Mouse (Mus musculus) MEL (cell line): ENCODE results near the gene Dop1a. TPM values are rescaled to one million over a fixed set of nuclear protein-coding genes. Genes with fewer than 3 reads are reported as not detected.

ENCODE experiments used
- DNase-seq: peaks from one replicate; pipeline ENCODE4 v3.0.0; 2011; ENCODE audit warnings: low read depth, low spot score
- H3K27ac ChIP-seq: 2 replicates; pipeline ENCODE4 v1.5.1; 2012; ENCODE audit warnings: low read depth, mild to moderate bottlenecking, control low read depth, low read length, moderate library complexity; ENCODE audit not compliant: control insufficient read depth
- H3K27me3 ChIP-seq, 2 experiments: fragments of 150-350 bp in 1 of 2; sonication (generic) in 1 of 2; 2 replicates each; pipeline ENCODE4 v1.6.1; 2012; ENCODE audit warnings: low read length in 2 of 2, mild to moderate bottlenecking in 2 of 2, improper control_type of control experiment in 1 of 2, moderate library complexity in 1 of 2; ENCODE audit not compliant: insufficient read depth in 2 of 2, control insufficient read depth in 1 of 2
- H3K36me3 ChIP-seq, 2 experiments: 2 replicates each; pipeline ENCODE4 v1.6.1; 2012 to 2014; ENCODE audit warnings: low read length in 2 of 2, improper control_type of control experiment in 1 of 2, inconsistent platforms in 1 of 2, mild to moderate bottlenecking in 1 of 2; ENCODE audit not compliant: insufficient read depth in 2 of 2, control insufficient read depth in 1 of 2
- H3K4me1 ChIP-seq, 2 experiments: fragments of 150-350 bp in 1 of 2; sonication (generic) in 1 of 2; 2 replicates each; pipeline ENCODE4 v1.6.1; 2012; ENCODE audit warnings: low read length in 2 of 2, improper control_type of control experiment in 1 of 2, mild to moderate bottlenecking in 1 of 2; ENCODE audit not compliant: insufficient read depth in 2 of 2, control insufficient read depth in 1 of 2
- H3K4me3 ChIP-seq, 2 experiments: fragments of 150-350 bp in 1 of 2; sonication (generic) in 1 of 2; 2 replicates each; pipeline ENCODE4 v1.5.1; 2012; ENCODE audit warnings: low read depth in 2 of 2, low read length in 2 of 2, mild to moderate bottlenecking in 2 of 2, moderate library complexity in 2 of 2, control low read depth in 1 of 2, improper control_type of control experiment in 1 of 2; ENCODE audit not compliant: control insufficient read depth in 1 of 2, insufficient read depth in 1 of 2
- H3K79me2 ChIP-seq: 2 replicates; pipeline ENCODE4 v1.6.1; 2012; ENCODE audit warnings: mild to moderate bottlenecking, low read length, moderate library complexity; ENCODE audit not compliant: control insufficient read depth, poor library complexity, insufficient read depth
- H3K9ac ChIP-seq: 2 replicates; pipeline ENCODE4 v1.6.1; 2012; ENCODE audit warnings: low read depth, mild to moderate bottlenecking, control low read depth, low read length, moderate library complexity; ENCODE audit not compliant: control insufficient read depth, poor library complexity, severe bottlenecking
- H3K9me3 ChIP-seq: fragments of 150-350 bp; sonication (generic); replicated peaks from 2 replicates; pipeline ENCODE4 v1.6.1; 2012; ENCODE audit warnings: mild to moderate bottlenecking, low read length, improper control_type of control experiment, moderate library complexity; ENCODE audit not compliant: insufficient read depth
- CTCF ChIP-seq, 3 experiments: IDR thresholded peaks in 2 of 3; conservative IDR thresholded peaks in 1 of 3; 2 replicates each; pipeline ENCODE4 v1.5.1; 2011 to 2012; ENCODE audit warnings: low read length in 3 of 3, low read depth in 2 of 3, mild to moderate bottlenecking in 2 of 3, improper control_type of control experiment in 1 of 3, inconsistent platforms in 1 of 3, mixed read lengths in 1 of 3, moderate library complexity in 1 of 3; ENCODE audit not compliant: control insufficient read depth in 1 of 3, insufficient read depth in 1 of 3, poor library complexity in 1 of 3, severe bottlenecking in 1 of 3
- ELF1 ChIP-seq: IDR thresholded peaks from 2 replicates; pipeline ENCODE4 v1.6.1; 2014; ENCODE audit warnings: low read depth, mild to moderate bottlenecking, inconsistent platforms, low read length, improper control_type of control experiment, moderate library complexity
- EP300 ChIP-seq, 2 experiments: IDR thresholded peaks; 2 replicates each; pipeline ENCODE4 v1.6.1; 2011; ENCODE audit warnings: improper control_type of control experiment in 2 of 2, low read length in 2 of 2, low read depth in 1 of 2, mild to moderate bottlenecking in 1 of 2
- ETS1 ChIP-seq: IDR thresholded peaks from 2 replicates; pipeline ENCODE4 v1.6.1; 2012; ENCODE audit warnings: low read depth, mild to moderate bottlenecking, inconsistent platforms, low read length, improper control_type of control experiment, moderate library complexity
- GATA1 ChIP-seq: IDR thresholded peaks from 2 replicates; pipeline ENCODE4 v1.6.1; 2011; ENCODE audit warnings: low read depth, low read length, improper control_type of control experiment
- KAT2A ChIP-seq: conservative IDR thresholded peaks from 2 replicates; pipeline ENCODE4 v1.6.1; 2012; ENCODE audit warnings: low read depth, low read length, improper control_type of control experiment, inconsistent platforms
- MAFK ChIP-seq: IDR thresholded peaks from 2 replicates; pipeline ENCODE4 v1.6.1; 2011; ENCODE audit warnings: low read depth, mild to moderate bottlenecking, low read length, improper control_type of control experiment, borderline replicate concordance
- MAX ChIP-seq: IDR thresholded peaks from 2 replicates; pipeline ENCODE4 v1.6.1; 2011; ENCODE audit warnings: low read length, improper control_type of control experiment
- MAZ ChIP-seq: IDR thresholded peaks from 2 replicates; pipeline ENCODE4 v1.6.1; 2012; ENCODE audit warnings: low read depth, mild to moderate bottlenecking, inconsistent platforms, low read length, improper control_type of control experiment
- MXI1 ChIP-seq: IDR thresholded peaks from 2 replicates; pipeline ENCODE4 v1.6.1; 2011; ENCODE audit warnings: mild to moderate bottlenecking, low read depth, low read length, improper control_type of control experiment
- MYB ChIP-seq: IDR thresholded peaks from 2 replicates; pipeline ENCODE4 v1.6.1; 2011; ENCODE audit warnings: mild to moderate bottlenecking, low read depth, low read length, improper control_type of control experiment
- NELFE ChIP-seq: IDR thresholded peaks from 2 replicates; pipeline ENCODE4 v1.6.1; 2011; ENCODE audit warnings: low read depth, low read length, improper control_type of control experiment
- NRF1 ChIP-seq: IDR thresholded peaks from 2 replicates; pipeline ENCODE4 v1.6.1; 2014; ENCODE audit warnings: low read depth, mild to moderate bottlenecking, inconsistent platforms, low read length, improper control_type of control experiment, moderate library complexity; ENCODE audit not compliant: poor library complexity, insufficient read depth, severe bottlenecking
- POLR2A ChIP-seq, 2 experiments: IDR thresholded peaks; 2 replicates each; pipeline ENCODE4 v1.6.1; 2011 to 2012; ENCODE audit warnings: low read length in 2 of 2, mild to moderate bottlenecking in 2 of 2, control low read depth in 1 of 2, improper control_type of control experiment in 1 of 2, low read depth in 1 of 2, moderate library complexity in 1 of 2; ENCODE audit not compliant: control insufficient read depth in 1 of 2, insufficient read depth in 1 of 2, poor library complexity in 1 of 2
- POLR2AphosphoS2 ChIP-seq: IDR thresholded peaks from 2 replicates; pipeline ENCODE4 v1.6.1; 2011; ENCODE audit warnings: low read length, improper control_type of control experiment
- POLR2AphosphoS5 ChIP-seq: IDR thresholded peaks from 2 replicates; pipeline ENCODE4 v1.6.1; 2012; ENCODE audit warnings: low read depth, borderline replicate concordance, mild to moderate bottlenecking, inconsistent platforms, low read length, moderate library complexity, mixed read lengths
- RCOR1 ChIP-seq: IDR thresholded peaks from 2 replicates; pipeline ENCODE4 v1.6.1; 2012; ENCODE audit warnings: low read depth, mild to moderate bottlenecking, inconsistent platforms, low read length, improper control_type of control experiment
- SIN3A ChIP-seq: IDR thresholded peaks from 2 replicates; pipeline ENCODE4 v1.6.1; 2012; ENCODE audit warnings: low read length, improper control_type of control experiment, inconsistent platforms
- TAL1 ChIP-seq: IDR thresholded peaks from 2 replicates; pipeline ENCODE4 v1.6.1; 2012; ENCODE audit warnings: mild to moderate bottlenecking, inconsistent platforms, low read length, moderate library complexity, mixed read lengths
- TCF12 ChIP-seq: IDR thresholded peaks from 2 replicates; pipeline ENCODE4 v1.6.1; 2014; ENCODE audit warnings: low read depth, mild to moderate bottlenecking, inconsistent platforms, low read length, improper control_type of control experiment, moderate library complexity
- UBTF ChIP-seq: IDR thresholded peaks from 2 replicates; pipeline ENCODE4 v1.6.1; 2012; ENCODE audit warnings: low read depth, mild to moderate bottlenecking, inconsistent platforms, low read length, improper control_type of control experiment, moderate library complexity, borderline replicate concordance; ENCODE audit not compliant: insufficient read depth
- USF1 ChIP-seq: IDR thresholded peaks from 2 replicates; pipeline ENCODE4 v1.6.1; 2014; ENCODE audit warnings: low read depth, mild to moderate bottlenecking, inconsistent platforms, low read length, improper control_type of control experiment, moderate library complexity
- USF2 ChIP-seq, 2 experiments: IDR thresholded peaks; 2 replicates each; pipeline ENCODE4 v1.6.1; 2011 to 2012; ENCODE audit warnings: improper control_type of control experiment in 2 of 2, low read length in 2 of 2, borderline replicate concordance in 1 of 2, inconsistent platforms in 1 of 2, low read depth in 1 of 2, mild to moderate bottlenecking in 1 of 2; ENCODE audit not compliant: insufficient read depth in 1 of 2
- ZC3H11A ChIP-seq: IDR thresholded peaks from 2 replicates; pipeline ENCODE4 v1.6.1; 2012; ENCODE audit warnings: low read depth, mild to moderate bottlenecking, inconsistent platforms, low read length, improper control_type of control experiment
- ZKSCAN1 ChIP-seq: IDR thresholded peaks from 2 replicates; pipeline ENCODE4 v1.6.1; 2012; ENCODE audit warnings: low read depth, mild to moderate bottlenecking, inconsistent platforms, low read length, improper control_type of control experiment, moderate library complexity
- ZMIZ1 ChIP-seq: IDR thresholded peaks from 2 replicates; pipeline ENCODE4 v1.6.1; 2012; ENCODE audit warnings: low read depth, mild to moderate bottlenecking, inconsistent platforms, low read length, improper control_type of control experiment, moderate library complexity
- polyA plus RNA-seq, 2 experiments: library from polyadenylated mRNA; stranded (reverse) in 1 of 2; unstranded in 1 of 2; fragments of >175 nt in 1 of 2; fragments of >200 nt in 1 of 2; gene quantifications; 2 replicates each; pipeline versions ENCODE4 v1.2.1 to v1.2.4; 2012; ENCODE audit warnings: low replicate concordance in 2 of 2, low read depth in 1 of 2; ENCODE audit not compliant: insufficient read length in 2 of 2, insufficient read depth in 1 of 2, missing spikeins in 1 of 2
- total RNA-seq: library from RNA; depleted of rRNA; stranded (reverse); fragments of 300-350 nt; gene quantifications from 2 replicates; pipeline ENCODE4 v1.2.3, GENCODE M21; 2012

Dop1a gene
- total and polyA plus RNA-seq, 3 experiments, result 15.0 to 16.8 TPM; not detected in 1

DNA sequence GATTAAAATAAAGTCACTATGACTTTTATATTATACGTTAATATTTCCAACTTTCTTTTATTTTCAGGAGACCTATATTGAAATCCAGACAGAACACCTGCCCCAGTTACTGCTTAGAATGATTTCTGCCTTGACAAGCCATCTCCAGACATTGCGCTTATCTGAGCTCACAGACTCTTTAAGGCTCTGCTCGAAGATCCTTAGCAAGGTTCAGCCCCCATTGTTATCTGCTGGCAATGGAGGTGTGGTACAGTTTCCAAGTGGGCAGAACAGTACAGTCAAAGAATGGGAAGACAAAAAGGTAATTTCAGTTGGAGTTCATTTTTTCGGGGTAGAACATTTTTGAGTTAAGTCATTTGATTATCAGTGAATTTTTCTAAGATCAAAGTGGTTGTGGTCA is 40.5 kb downstream of the Dop1a start:
- no peaks in the 10 kb centered on the region for H3K9me3 ChIP-seq
- DNase-seq, result peak; percentile 57
- peaks cover 11 to 23% of the 10 kb centered on the region in 2 experiments for H3K4me1 ChIP-seq
- H3K27me3 ChIP-seq, result no peaks in the 10 kb centered on the region
- H3K27ac ChIP-seq, result no peak overlapping the region
- TF ChIP-seq TAL1, result peak; percentile 37; the same call in 1 of the 2 replicates
- peak; percentile 91 for TF ChIP-seq TCF12
- TF ChIP-seq RCOR1, result peak; percentile 58; the same call in 1 of the 2 replicates
- TF ChIP-seq ETS1, result peak; percentile 68
- peak; percentile 86 for TF ChIP-seq GATA1
- no peak for TF ChIP-seq ELF1
- TF ChIP-seq MAX, result no peak
- TF ChIP-seq SIN3A, result peak; percentile 53; the same call in 1 of the 2 replicates
- peak; percentile 82 to 83 for TF ChIP-seq EP300 (IDR thresholded peaks at IDR 0.05; ENCODE audit: low read depth in 1 of 2, low read length in 2 of 2)
- H3K36me3 ChIP-seq, result peaks cover 0 to 35% of the 10 kb centered on the region in 2 experiments; a peak in 3 of 4 replicates
- no peaks in the 10 kb centered on the region for H3K79me2 ChIP-seq
- no peak overlapping the region for H3K9ac ChIP-seq
- no peak overlapping the region for H3K4me3 ChIP-seq

DNA sequence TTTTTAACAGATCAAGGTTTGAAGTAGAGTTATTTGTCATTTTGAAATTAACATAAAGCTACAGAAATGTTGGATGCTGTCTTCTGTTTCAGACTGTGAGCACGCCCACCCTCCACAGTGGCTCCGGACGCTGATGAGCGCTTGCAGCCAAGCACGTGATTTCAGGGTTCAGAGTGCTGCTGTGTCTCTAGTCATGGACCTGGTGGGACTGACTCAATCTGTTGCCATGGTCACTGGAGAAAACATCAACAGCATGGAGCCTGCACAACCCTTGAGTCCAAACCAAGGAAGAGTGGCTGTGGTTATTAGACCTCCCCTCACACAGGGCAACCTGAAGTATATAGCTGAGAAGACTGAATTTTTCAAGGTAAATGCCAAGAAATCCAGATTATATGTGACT is 46.8 kb downstream of the Dop1a start:
- H3K9ac ChIP-seq, result no peak overlapping the region
- TF ChIP-seq CTCF (IDR thresholded peaks at IDR 0.05 in 2 of 3, conservative IDR thresholded peaks at IDR 0.05 in 1 of 3; ENCODE audit: control insufficient read depth in 1 of 3, insufficient read depth in 1 of 3, low read depth in 2 of 3, low read length in 3 of 3, poor library complexity in 1 of 3, severe bottlenecking in 1 of 3) (no peak), POLR2AphosphoS5 (no peak), NELFE (no peak), ZMIZ1 (no peak), MXI1 (no peak), NRF1 (no peak), SIN3A (no peak), USF1 (no peak), MYB (no peak), ZKSCAN1 (no peak), POLR2A (IDR thresholded peaks at IDR 0.05; ENCODE audit: control insufficient read depth in 1 of 2, insufficient read depth in 1 of 2, low read depth in 1 of 2, low read length in 2 of 2, poor library complexity in 1 of 2) (no peak), KAT2A (no peak), MAZ (no peak), POLR2AphosphoS2 (no peak), USF2 (IDR thresholded peaks at IDR 0.05; ENCODE audit: borderline replicate concordance in 1 of 2, insufficient read depth in 1 of 2, low read depth in 1 of 2, low read length in 2 of 2) (no peak), GATA1 (no peak), MAFK (no peak), ZC3H11A (no peak), UBTF (no peak)
- no peak overlapping the region for H3K27ac ChIP-seq
- DNase-seq, result no peak
- H3K79me2 ChIP-seq, result no peaks in the 10 kb centered on the region
- peaks cover 7 to 20% of the 10 kb centered on the region in 2 experiments for H3K36me3 ChIP-seq
- H3K9me3 ChIP-seq, result no peaks in the 10 kb centered on the region
- peaks cover 6 to 13% of the 10 kb centered on the region in 2 experiments for H3K4me1 ChIP-seq
- no peak overlapping the region for H3K4me3 ChIP-seq
- no peaks in the 10 kb centered on the region for H3K27me3 ChIP-seq
